Mouse (Mus musculus) intestine, embryonic 16.5 days (tissue): ENCODE measurements around the gene Inka1. TPM values are rescaled to one million over a fixed set of nuclear protein-coding genes. Genes with fewer than 3 reads are reported as not detected.
A peak's percentile ranks its signal among the peaks of the same experiment; 100 is the strongest.
"Not testable (repeated sequence)": the region's sequence is repeated elsewhere in the genome, so short reads cannot be mapped to it uniquely, and the experiment has no call there.

Experiments used
- ATAC-seq: fragments of 200-750 bp; cut with Nextera tagmentation; 2 replicates; pipeline ENCODE4 v1.8.0; 2017; ENCODE audit warnings: moderate TSS enrichment, moderate library complexity
- H3K27ac ChIP-seq: fragments of 300-500 bp; sonication (generic); 2 replicates; pipeline ENCODE4 v1.5.1; 2014; ENCODE audit warnings: mild to moderate bottlenecking, low read length
- H3K27me3 ChIP-seq: fragments of 300-500 bp; sonication (generic); replicated peaks from 2 replicates; pipeline ENCODE4 v1.6.1; 2014; ENCODE audit warnings: low read length, control low read depth, mixed read lengths; ENCODE audit not compliant: control insufficient read depth, insufficient read depth
- H3K36me3 ChIP-seq: fragments of 300-500 bp; sonication (generic); 2 replicates; pipeline ENCODE4 v1.6.1; 2014; ENCODE audit warnings: low read length, control low read depth; ENCODE audit not compliant: control insufficient read depth, insufficient read depth
- H3K4me1 ChIP-seq: fragments of 300-500 bp; sonication (generic); 2 replicates; pipeline ENCODE4 v1.6.1; 2014; ENCODE audit warnings: low read length, control low read depth, mixed read lengths; ENCODE audit not compliant: control insufficient read depth, insufficient read depth
- H3K4me2 ChIP-seq: fragments of 300-500 bp; sonication (generic); 2 replicates; pipeline ENCODE4 v1.6.1; 2014; ENCODE audit warnings: low read depth, low read length, control low read depth
- H3K4me3 ChIP-seq: fragments of 300-500 bp; sonication (generic); 2 replicates; pipeline ENCODE4 v1.5.1; 2014; ENCODE audit warnings: mild to moderate bottlenecking, low read length
- H3K9ac ChIP-seq: fragments of 300-500 bp; sonication (generic); 2 replicates; pipeline ENCODE4 v1.6.1; 2014; ENCODE audit warnings: low read depth, low read length
- H3K9me3 ChIP-seq: fragments of 300-500 bp; sonication (generic); 2 replicates; pipeline ENCODE4 v1.6.1; 2016; ENCODE audit warnings: low read length, control low read depth; ENCODE audit not compliant: control insufficient read depth
- WGBS: fragments of 180-500 bp; shearing (Covaris S2); extraction: QIAGEN DNeasy Blood & Tissue Kit; methylation state at CpG from one replicate; pipeline ENCODE4 v1.1.7; 2014; 5-methylcytosine and 5-hydroxymethylcytosine counted together
- polyA plus RNA-seq: library from polyadenylated mRNA; unstranded; fragments of >200 nt; fragmentation: Nextera tagmentation; extraction: Ambion mirVana; gene quantifications from 2 replicates; pipeline ENCODE4 v1.2.1, GENCODE M21; 2015

The Inka1 gene
- 34.0 and 35.8 TPM in 2 replicates for polyA plus RNA-seq

GRCm38 (mm10) chr9:107985131-107986119, at the start of gene Inka1:
TSS of gene Inka1 (minus strand) at chr9:107985879.
- WGBS = 2% methylated on average over 58 of the region's 58 CpGs
- no peaks in the 10 kb centered on the region for H3K36me3 ChIP-seq
- H3K27me3 ChIP-seq = no peaks in the 10 kb centered on the region
- H3K27ac ChIP-seq = peak within 1 kb of the TSS; percentile 100
- peak within 1 kb of the TSS; percentile 86 for H3K4me3 ChIP-seq
- ATAC-seq = peak; percentile 74
- peaks cover 31% of the 10 kb centered on the region for H3K4me1 ChIP-seq
- peak within 1 kb of the TSS; percentile 81 for H3K9ac ChIP-seq
- H3K4me2 ChIP-seq = peak within 1 kb of the TSS; percentile 88
- H3K9me3 ChIP-seq = no peaks in the 10 kb centered on the region

GRCm38 (mm10) chr9:108032126-108032525, 46.4 kb upstream of the Inka1 start:
- Histone ChIP-seq H3K9me3 (no peaks in the 10 kb centered on the region), H3K4me3 (no peak overlapping the region), H3K4me1 (no peaks in the 10 kb centered on the region), H3K27ac (no peak overlapping the region), H3K36me3 (peaks cover 10% of the 10 kb centered on the region), H3K9ac (no peak overlapping the region), H3K4me2 (no peak overlapping the region), H3K27me3 (no peaks in the 10 kb centered on the region)
- ATAC-seq = no peak
- 91% methylated on average over 5 of the region's 5 CpGs for WGBS

GRCm38 (mm10) chr9:108027867-108028266, 42.2 kb upstream of the Inka1 start:
- no peak overlapping the region for H3K27ac ChIP-seq
- H3K4me3 ChIP-seq = no peak overlapping the region
- H3K36me3 ChIP-seq = peaks cover 12% of the 10 kb centered on the region
- H3K27me3 ChIP-seq = no peaks in the 10 kb centered on the region
- no peaks in the 10 kb centered on the region for H3K9me3 ChIP-seq
- no peaks in the 10 kb centered on the region for H3K4me1 ChIP-seq
- no peak for ATAC-seq
- H3K9ac ChIP-seq = no peak overlapping the region
- 96% methylated on average over 3 of the region's 3 CpGs for WGBS
- H3K4me2 ChIP-seq = no peak overlapping the region

- Histone ChIP-seq H3K9me3 (no peaks in the 10 kb centered on the region), H3K27me3 (no peaks in the 10 kb centered on the region), H3K4me1 (no peaks in the 10 kb centered on the region), H3K27ac (no peak overlapping the region), H3K4me3 (no peak overlapping the region), H3K4me2 (no peak overlapping the region), H3K9ac (no peak overlapping the region), H3K36me3 (peaks cover 12% of the 10 kb centered on the region)
- no peak for ATAC-seq
- WGBS = 88% methylated on average over 3 of the region's 3 CpGs
These were observed 40.9 kb upstream of the Inka1 start for GRCm38 (mm10) chr9:108026584-108026983.

GRCm38 (mm10) chr9:108023216-108023615, 37.5 kb upstream of the Inka1 start:
- ATAC-seq = no peak
- H3K4me1 ChIP-seq = no peaks in the 10 kb centered on the region
- 94% methylated on average over 3 of the region's 3 CpGs for whole genome bisulfite sequencing
- no peak overlapping the region for H3K9ac ChIP-seq
- no peak overlapping the region for H3K4me2 ChIP-seq
- H3K36me3 ChIP-seq = peaks cover 12% of the 10 kb centered on the region
- H3K27ac ChIP-seq = no peak overlapping the region
- H3K9me3 ChIP-seq = no peaks in the 10 kb centered on the region
- no peak overlapping the region for H3K4me3 ChIP-seq
- H3K27me3 ChIP-seq = no peaks in the 10 kb centered on the region

GRCm38 (mm10) chr9:108020741-108021140, 35.1 kb upstream of the Inka1 start:
- Histone ChIP-seq H3K27ac (no peak overlapping the region), H3K4me2 (no peak overlapping the region), H3K36me3 (peaks cover 5% of the 10 kb centered on the region), H3K4me3 (no peak overlapping the region), H3K9me3 (no peaks in the 10 kb centered on the region), H3K9ac (no peak overlapping the region), H3K4me1 (no peaks in the 10 kb centered on the region), H3K27me3 (no peaks in the 10 kb centered on the region)
- WGBS = 78% methylated on average over 1 of the region's 1 CpGs
- no peak for ATAC-seq

- WGBS = 83% methylated on average over 3 of the region's 3 CpGs
- ATAC-seq = no peak
- Histone ChIP-seq H3K4me2 (no peak overlapping the region), H3K9ac (no peak overlapping the region), H3K4me3 (no peak overlapping the region), H3K27me3 (no peaks in the 10 kb centered on the region), H3K36me3 (0 out of 2 replicates have a peak, but pooled peaks cover 3% of the 10 kb centered on the region), H3K4me1 (no peaks in the 10 kb centered on the region), H3K9me3 (no peaks in the 10 kb centered on the region), H3K27ac (no peak overlapping the region)
These were observed 31.4 kb upstream of the Inka1 start for GRCm38 (mm10) chr9:108017127-108017526.

GRCm38 (mm10) chr9:108013577-108013976, 27.9 kb upstream of the Inka1 start:
- 94% methylated on average over 2 of the region's 2 CpGs for WGBS
- H3K4me3 ChIP-seq, H3K27me3 ChIP-seq, H3K4me2 ChIP-seq, ATAC-seq, H3K9ac ChIP-seq, H3K4me1 ChIP-seq, H3K27ac ChIP-seq, H3K9me3 ChIP-seq, H3K36me3 ChIP-seq: not testable (repeated sequence)

GRCm38 (mm10) chr9:108010385-108010784, 24.7 kb upstream of the Inka1 start:
- ATAC-seq = no peak
- no peak overlapping the region for H3K4me2 ChIP-seq
- H3K36me3 ChIP-seq = 0 out of 2 replicates have a peak, but pooled peaks cover 3% of the 10 kb centered on the region
- no peak overlapping the region for H3K4me3 ChIP-seq
- no peaks in the 10 kb centered on the region for H3K9me3 ChIP-seq
- H3K9ac ChIP-seq = no peak overlapping the region
- no peak overlapping the region for H3K27ac ChIP-seq
- no peaks in the 10 kb centered on the region for H3K27me3 ChIP-seq
- H3K4me1 ChIP-seq = 0 out of 2 replicates have a peak, but pooled peaks cover 5% of the 10 kb centered on the region
